Mouse (Mus musculus) embryonic facial prominence, embryonic 10.5 days (tissue): ENCODE results near the gene Etfa. TPM values are rescaled to one million over a fixed set of nuclear protein-coding genes. Genes with fewer than 3 reads are reported as not detected.

Source experiments
- DNase-seq: peaks from one replicate; pipeline ENCODE4 v3.0.0-alpha.2; 2017; ENCODE audit warnings: low spot score
- H3K27ac ChIP-seq: fragments of 300-500 bp; sonication (generic); replicated peaks from 2 replicates; pipeline ENCODE4 v1.5.1; 2016; ENCODE audit warnings: mild to moderate bottlenecking
- H3K27me3 ChIP-seq: fragments of 300-500 bp; sonication (generic); replicated peaks from 2 replicates; pipeline ENCODE4 v1.6.1; 2016; ENCODE audit warnings: low read depth, mild to moderate bottlenecking; ENCODE audit not compliant: poor library complexity, severe bottlenecking
- H3K36me3 ChIP-seq: fragments of 300-500 bp; sonication (generic); replicated peaks from 2 replicates; pipeline ENCODE4 v1.6.1; 2016; ENCODE audit warnings: mild to moderate bottlenecking, moderate library complexity
- H3K4me1 ChIP-seq: fragments of 300-500 bp; sonication (generic); 2 replicates; pipeline ENCODE4 v1.6.1; 2016
- H3K4me3 ChIP-seq: fragments of 300-500 bp; sonication (generic); 2 replicates; pipeline ENCODE4 v1.5.1; 2016; ENCODE audit warnings: mild to moderate bottlenecking, moderate library complexity
- H3K9me3 ChIP-seq: fragments of 300-500 bp; sonication (generic); 2 replicates; pipeline ENCODE4 v1.6.1; 2016; ENCODE audit warnings: mild to moderate bottlenecking
- WGBS: fragments of 180-500 bp; shearing (Covaris S2); methylation state at CpG from one replicate; pipeline ENCODE4 v1.1.7; 2016; 5-methylcytosine and 5-hydroxymethylcytosine counted together
- polyA plus RNA-seq: library from polyadenylated mRNA; unstranded; fragments of >200 nt; fragmentation: Nextera tagmentation; extraction: Ambion mirVana; gene quantifications from 2 replicates; pipeline ENCODE4 v1.2.1, GENCODE M21; 2016

Etfa gene
- polyA plus RNA-seq, 1 experiment from 2014 or later = 159 TPM

GRCm38 (mm10) chr9:55408851-55409250, 103.2 kb downstream of the Etfa start:
- 45% methylated on average over 4 of the region's 4 CpGs for WGBS
- Histone ChIP-seq H3K27me3 (no peaks in the 10 kb centered on the region), H3K27ac (peak overlapping the region; percentile 10; the same call in 1 of the 2 replicates), H3K36me3 (no peaks in the 10 kb centered on the region), H3K4me3 (no peak overlapping the region), H3K4me1 (peaks cover 57% of the 10 kb centered on the region), H3K9me3 (no peaks in the 10 kb centered on the region)
- no peak for DNase-seq

GRCm38 (mm10) chr9:55406773-55407172, 105.3 kb downstream of the Etfa start:
- Histone ChIP-seq H3K27me3 (no peaks in the 10 kb centered on the region), H3K4me1 (peaks cover 55% of the 10 kb centered on the region), H3K4me3 (no peak overlapping the region), H3K9me3 (no peaks in the 10 kb centered on the region), H3K36me3 (no peaks in the 10 kb centered on the region), H3K27ac (peak overlapping the region; percentile 67)
- WGBS = 32% methylated on average over 2 of the region's 2 CpGs
- DNase-seq = peak; percentile 35

- H3K36me3 ChIP-seq = no peaks in the 10 kb centered on the region
- H3K4me3 ChIP-seq = no peak overlapping the region
- no peak for DNase-seq
- H3K27me3 ChIP-seq = no peaks in the 10 kb centered on the region
- WGBS = 74% methylated on average over 6 of the region's 6 CpGs
- H3K4me1 ChIP-seq = peaks cover 39% of the 10 kb centered on the region
- no peak overlapping the region for H3K27ac ChIP-seq
- H3K9me3 ChIP-seq = no peaks in the 10 kb centered on the region
Observed at GRCm38 (mm10) chr9:55404976-55405702, 106.9 kb downstream of the Etfa start.

Other genes starting within 250 kb of the Etfa start
- gene Nrg4, start 185.4 kb downstream of the Etfa start, polyA plus RNA-seq = 1.4 and 1.6 TPM in 2 replicates
- 0.48 and 0.52 TPM in 2 replicates for gene Tmem266, start 185.3 kb downstream of the Etfa start, polyA plus RNA-seq
- gene Isl2, start 26.4 kb upstream of the Etfa start, polyA plus RNA-seq = 18.7 and 20.4 TPM in 2 replicates